Mouse (Mus musculus) cerebellum, adult (tissue): Measurements from ENCODE around the gene Ica1.

ENCODE experiments used
- ATAC-seq: cut with Nextera tagmentation; 2 replicates; pipeline ENCODE4 v1.9.2; 2017; ENCODE audit warnings: mild to moderate bottlenecking, moderate library complexity, mixed read lengths; ENCODE audit not compliant: insufficient number of reproducible peaks, low FRiP score, low TSS enrichment

Ica1 gene

DNA sequence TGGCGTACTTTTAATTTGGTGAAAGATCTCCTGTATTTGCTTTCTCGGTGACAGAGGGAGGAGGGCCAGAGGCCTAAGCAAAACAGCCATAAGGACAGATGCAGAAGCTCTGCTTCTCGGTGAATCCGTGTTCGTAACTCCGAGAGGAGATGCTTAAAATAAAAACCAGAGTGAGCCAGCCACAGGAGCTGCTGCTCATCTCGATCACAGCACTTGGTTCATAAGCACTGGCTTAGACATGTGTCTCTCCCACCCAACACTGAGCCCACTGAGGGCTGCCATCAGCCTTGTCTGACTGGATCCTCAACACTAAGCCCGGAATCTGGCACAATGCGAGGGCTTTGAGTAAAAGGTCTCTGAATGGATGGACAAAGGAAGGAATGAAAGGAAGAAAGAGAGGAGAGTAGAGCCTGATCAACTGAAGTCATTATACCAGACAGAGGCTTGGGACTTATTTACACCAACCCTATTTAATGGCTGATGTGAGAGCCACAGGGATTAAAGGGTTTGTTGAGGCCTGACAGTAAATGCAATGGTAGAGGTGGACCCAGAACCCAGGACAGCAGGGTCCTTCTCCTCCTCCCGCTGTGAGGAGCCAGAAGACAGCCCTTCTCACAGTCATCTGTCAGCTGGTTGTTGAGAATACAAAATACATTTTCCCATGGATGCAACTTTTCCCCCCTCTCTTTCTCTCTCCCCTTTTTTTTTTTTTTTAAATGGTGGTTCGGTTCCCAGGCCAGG lies 85.0 kb downstream of the Ica1 start:
- no peak for ATAC-seq

DNA sequence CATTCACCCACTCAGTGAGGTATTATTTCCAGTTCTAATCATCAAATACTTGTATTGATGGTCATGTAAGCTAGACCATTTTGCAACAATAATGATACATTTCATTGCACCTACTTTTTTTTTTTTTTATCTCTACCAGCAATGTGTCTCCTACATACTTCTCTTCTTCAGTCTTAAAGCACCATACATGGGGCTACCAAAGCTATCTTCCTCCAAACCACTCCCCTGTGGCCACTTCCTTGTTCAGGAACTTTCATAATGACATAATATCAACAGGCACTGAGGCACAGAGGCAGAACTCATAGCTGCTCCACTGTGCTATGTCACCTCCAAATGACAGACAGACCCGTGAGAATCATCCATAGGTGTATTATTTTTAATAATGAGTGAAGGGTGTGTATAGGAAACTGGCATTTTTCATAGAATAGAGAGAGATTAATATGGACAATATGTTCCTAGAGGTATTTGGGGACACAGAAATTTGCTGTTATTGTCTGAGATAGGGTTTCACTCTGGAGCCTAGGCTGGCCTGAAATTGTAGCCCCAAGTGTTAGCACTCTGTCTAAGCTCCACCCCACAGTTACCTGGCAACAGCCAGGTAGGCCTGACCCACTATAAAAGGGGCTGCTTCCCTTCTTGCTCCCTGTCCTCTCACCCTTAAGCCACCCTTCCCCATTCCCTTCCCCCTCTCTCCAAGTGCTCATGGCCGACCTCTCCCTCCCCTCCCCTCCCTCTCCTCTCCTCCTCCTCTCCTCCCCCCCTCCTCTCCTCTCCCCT lies 86.9 kb downstream of the Ica1 start:
- no peak for ATAC-seq

DNA sequence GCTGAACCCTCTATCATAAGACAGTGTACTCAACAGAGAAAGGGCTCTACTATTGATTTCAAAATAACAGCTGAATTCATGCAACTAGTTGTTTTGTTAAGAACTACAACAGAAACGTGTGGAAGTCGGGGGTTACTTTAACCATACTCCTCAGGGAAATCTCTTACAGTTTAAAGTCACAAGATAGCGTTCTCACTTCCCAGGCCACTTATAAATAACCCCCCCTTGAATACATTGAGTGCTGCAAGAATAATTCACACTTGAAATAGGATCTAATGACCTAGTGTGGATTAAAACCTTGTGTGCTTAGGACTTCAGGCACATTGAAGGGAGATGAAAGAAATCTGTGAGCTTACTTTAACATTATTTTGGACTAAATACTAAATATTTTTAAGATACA lies 87.8 kb downstream of the Ica1 start:
- no peak for ATAC-seq

DNA sequence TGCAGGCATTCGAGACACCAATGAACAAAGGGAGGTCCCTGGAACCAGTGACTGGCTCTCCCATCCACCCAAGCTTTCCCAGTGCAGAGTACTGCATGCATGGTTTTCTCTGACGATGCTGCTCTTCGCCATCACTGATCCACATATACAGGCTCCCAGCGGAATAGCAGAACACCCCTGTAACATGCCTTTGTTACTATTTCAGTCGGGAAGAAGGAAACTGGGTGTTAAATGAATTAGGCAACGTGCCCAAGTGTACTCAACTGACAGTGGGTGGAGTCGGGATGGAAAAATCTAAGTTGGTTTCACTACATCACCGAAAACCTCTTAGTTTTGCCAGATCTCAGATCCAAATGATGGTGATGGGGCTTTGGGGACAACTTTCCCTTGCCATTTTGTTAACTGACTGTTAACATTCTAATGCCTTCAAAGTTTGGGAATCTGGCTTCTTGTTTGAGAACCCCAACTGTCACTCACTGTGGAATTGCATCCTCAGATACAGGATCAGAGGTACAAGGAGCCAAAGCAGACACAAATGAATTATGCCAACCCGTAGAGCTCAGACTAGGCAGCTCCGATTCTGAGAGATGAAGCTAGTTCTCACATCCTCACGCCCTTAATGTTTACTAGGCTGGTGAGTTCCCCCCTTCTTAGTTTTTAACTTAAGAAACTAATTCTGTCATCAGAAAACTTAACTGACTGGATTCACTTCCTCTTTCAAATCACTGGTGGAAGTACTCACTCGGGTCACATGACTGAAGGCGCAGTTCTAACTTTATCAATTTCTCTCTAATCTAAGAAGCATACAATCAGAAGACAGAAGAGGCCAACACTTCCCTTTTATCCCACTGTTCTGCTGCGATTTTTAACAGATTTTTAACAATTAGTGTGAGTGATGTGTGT lies 91.4 kb downstream of the Ica1 start:
- no peak for ATAC-seq

DNA sequence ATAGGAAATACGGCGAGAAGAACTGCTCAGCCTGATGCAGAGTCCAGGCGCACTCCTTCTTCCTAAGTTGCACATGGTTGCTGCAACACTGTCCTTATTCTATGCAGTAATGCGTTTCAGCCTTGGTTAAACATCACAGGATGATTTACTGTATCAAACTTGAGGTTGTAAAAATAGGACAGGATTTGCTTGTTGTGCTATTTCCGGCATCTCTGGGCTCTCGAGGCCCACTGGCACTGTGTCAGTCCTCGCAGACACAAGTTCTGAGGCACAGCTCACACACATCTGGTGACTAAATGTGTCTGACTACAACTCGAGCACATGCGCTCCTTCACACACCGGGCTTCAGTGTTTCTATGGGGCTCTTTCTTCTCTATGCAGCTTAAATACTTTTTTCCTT lies 94.9 kb downstream of the Ica1 start:
- no peak for ATAC-seq

DNA sequence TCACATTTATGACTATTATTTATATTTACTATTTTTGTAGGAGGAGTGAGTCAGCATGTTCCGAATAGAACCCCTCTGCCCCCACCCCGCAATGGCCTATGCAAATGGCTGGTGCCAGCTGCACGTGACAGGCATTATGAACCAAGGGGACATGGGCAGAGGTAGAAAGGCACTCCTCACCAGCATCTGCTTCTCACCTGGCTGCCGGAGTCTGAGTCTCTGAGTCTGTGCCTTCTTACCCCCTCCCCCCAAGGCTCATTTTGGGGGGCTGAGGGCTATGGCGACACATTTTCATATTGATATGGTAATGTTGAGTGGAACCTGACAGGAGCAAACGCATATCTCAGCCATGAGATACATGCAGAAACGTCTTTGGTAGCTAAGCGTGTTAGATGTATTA lies 97.4 kb downstream of the Ica1 start:
- ATAC-seq, result no peak

DNA sequence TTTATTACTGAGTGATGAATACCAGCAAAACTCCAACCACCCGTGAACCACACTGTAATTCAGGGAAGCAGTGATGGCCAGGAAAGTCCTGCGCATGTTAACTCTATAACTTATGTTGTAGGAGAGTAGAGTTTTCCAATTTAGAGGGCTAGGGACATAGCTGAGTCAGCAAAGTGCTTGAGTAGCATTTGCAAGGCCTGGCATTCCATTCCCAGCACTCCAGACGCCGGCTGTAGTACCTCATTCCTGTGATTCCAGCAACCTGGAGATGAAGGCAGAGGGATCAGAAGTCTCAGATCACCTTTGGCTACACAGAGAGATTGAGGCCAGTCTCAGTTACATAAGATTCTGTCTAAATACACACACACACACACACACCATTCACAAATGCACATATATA lies 105.3 kb downstream of the Ica1 start:
- ATAC-seq, result no peak

DNA sequence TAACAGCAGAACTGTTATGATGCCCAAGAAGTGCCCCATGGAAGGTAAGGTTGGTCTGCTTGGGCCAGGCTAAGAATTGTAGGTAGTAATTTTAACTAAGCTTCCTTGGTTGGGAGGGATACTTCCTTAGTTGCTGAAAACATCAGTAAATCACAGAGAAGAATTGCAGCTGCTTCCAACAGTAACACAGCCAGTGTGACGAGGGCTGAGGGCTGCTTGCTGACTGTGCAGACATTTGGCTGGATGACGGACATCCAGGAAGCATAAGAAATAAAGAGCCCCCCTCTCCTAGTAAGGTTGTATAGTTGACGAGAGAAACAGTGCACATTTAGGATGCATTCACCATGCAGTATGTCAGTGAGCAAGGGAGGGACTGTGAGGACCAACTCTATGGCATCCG lies 108.9 kb downstream of the Ica1 start:
- no peak for ATAC-seq

DNA sequence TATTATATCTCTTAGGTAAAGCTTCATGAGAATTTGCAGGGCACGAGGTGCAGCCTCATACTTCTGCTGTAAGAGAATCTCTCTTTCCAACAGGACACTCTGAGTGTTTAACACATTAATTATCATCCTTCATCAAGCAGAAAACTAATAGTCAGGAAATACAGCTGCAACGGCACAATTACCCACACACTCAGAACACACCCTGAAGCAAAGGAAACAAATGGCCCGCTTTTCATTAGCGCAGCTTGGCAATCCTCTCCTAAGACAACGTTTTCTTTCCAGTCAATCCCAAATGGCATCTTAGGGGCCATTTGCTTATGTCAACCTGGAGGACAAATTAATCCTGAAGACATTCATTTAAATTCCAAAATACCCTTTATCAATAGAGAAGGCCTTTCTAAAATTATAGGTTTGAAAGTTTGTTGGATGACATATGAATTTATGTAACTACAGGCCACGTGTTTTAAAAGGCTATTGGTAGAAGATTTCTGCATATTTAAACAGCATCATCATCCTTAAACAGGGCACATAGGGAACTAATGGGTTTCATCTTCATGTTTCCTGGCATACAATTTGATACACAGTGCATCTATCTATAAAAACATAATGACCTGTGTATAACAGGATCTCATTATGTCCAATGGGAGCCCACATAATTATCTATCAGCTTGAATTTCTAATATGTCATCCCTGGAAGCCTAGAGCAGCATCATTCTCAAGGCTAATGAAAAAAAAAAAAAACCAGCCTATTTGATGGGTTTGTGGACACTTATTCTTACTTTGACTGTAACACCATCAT lies 110.1 kb downstream of the Ica1 start:
- ATAC-seq, result no peak

DNA sequence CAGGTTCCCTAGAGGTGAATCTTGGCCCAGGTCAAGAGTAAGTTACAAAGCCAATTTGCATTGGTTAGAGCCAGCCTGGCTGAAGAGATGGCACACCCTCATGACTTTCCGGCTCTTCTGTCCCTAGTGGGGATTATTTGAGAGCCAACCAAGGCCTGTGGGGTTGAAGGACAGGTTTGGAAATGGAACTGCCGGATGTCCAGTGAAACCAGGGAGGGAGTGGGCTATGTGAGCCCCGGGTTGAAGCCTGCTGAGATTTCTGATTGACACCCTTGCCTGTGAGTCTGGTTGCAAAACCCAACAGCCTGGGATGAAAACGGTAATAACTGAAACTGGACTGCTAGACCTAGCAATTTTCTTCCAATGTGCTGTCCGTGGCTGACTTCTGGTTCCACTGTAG lies 112.5 kb downstream of the Ica1 start:
- no peak for ATAC-seq

DNA sequence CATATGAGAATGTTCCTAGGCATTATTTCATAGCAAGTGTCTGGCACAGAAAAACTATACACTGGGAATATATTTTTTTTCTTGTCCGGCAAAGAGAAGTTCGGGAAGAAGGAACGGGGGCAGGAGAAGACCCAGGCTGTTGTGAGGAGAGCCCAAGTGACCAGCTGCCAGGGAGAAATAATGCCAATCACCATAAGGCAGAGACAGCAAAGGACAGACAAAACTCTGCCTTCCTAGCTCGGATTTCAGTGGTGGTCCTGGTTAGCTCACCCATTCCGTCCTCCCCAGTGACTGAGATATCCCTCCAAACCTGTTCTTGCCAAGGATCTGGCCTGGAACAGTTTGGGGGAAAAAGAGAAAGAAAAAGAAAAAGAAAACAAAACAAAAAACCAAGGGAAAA lies 113.3 kb downstream of the Ica1 start:
- no peak for ATAC-seq

DNA sequence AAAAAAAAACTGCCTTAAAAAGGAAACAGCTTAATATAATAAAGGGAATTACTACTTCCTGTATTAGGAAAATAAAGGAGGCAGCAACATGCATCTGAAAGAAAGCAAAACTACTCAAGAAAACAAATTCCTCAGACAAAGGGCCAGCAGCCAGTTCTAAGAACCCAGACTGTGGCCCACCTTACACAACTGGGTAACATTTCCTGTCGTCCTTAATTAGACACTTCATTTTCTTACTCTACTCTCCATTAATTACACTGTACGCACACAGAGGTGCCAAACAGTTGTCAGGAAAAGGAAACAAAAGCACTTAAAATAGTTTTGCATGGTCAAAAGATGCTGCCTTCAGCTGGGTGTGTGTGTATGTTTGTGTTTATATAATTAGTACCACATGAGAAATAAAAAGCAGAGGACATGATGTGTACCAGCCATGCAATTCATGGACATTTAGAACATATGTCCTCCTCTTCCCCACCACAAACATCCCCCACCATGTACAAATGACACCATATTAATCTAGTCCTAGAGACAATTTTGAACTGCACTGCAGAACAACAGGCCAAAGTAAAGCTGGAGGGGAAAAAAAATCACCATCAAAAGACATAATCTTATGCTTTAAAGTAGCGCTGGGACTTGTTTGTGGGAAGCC lies 115.1 kb downstream of the Ica1 start:
- no peak for ATAC-seq

DNA sequence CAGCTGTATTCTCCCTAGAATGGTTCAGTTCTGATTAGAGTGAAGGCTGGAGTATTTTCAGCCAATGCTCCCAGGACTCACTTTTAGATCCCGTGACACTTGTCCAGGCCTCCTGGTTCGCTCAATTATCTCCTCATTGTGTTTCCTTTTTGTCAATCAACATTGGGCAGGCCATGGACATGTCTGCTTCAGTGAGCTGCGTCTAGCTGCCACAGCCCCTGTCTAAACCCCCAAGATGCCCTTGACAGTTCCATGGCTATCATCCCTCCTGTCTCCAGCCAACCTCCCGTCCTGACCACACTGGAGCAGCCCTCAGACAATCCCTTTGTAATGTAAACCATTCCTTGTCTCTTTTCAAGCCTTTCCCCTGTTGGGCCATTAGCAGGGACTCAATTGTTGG lies 116.9 kb downstream of the Ica1 start:
- no peak for ATAC-seq

DNA sequence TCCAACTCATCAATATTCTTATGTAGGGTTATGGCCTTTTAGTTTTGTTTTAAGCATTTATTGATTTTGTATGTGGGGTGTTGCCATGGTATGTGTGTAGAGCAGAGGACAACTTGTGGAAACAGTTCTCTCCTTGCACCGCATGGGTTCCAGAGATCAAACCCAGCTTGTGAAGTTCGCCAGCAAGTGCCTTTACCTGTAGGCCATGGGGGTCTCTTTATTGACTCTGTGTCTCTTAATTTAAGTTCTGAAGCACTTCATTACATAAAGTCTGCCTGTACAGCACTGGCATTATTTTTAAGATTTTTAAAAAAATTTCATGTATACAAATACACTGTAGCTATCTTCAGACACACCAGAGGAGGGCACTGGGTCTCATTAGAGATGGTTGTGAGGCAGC lies 118.2 kb downstream of the Ica1 start:
- ATAC-seq, result no peak

DNA sequence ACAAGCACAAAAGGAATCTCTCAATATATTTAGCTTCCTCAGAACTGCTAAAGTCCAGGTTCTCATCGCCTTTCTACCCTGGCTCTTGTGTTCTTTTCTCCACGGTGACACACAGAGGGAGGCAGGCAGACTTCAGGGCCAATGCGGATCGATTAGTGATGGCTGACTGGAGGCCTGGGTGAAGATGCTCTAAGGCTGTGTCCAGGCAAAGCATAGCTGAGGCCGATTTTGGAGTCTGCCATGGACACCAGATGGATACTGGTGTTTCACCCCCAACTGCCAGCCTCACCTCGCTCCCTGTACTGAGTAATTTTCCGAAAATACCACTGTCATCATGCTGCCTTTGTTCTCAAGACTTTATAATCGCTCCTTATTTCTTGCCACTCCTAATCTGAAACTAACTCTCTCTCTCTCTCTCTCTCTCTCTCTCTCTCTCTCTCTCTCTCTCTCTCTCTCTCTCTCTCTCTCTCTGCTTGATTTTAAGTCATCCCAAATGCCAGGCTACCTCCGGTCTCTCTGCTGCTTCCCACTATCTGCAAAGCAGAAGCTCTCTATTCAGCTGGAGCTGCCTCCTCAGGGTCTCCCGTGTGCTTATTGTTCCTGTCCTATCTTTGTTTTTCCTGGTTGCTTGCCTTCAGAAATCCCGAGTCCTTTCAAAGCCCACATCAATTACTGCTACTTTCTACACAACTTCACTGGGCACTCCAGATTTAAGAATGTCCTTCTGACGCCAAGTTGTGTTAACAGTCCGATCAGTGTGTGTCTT lies 118.9 kb downstream of the Ica1 start:
- ATAC-seq, result peak; percentile 94

DNA sequence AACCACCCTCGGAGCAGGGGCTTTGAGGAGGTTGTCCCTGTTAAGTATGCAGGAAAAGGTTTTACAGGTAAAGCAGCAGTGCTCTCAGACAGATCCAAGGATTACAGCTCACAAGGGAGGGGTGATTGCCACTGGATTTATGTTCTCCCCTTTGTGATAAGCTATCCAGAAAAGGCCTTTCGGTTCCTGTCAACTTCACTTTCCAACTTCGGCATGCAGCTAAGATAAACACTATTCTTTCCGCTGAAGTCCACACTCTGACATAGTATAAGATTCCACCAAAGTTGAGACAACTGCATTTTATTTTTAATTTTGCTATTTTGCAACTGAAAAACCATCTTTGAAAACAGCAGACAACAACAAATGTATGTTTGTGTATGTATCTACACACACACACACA lies 119.9 kb downstream of the Ica1 start:
- ATAC-seq, result no peak

DNA sequence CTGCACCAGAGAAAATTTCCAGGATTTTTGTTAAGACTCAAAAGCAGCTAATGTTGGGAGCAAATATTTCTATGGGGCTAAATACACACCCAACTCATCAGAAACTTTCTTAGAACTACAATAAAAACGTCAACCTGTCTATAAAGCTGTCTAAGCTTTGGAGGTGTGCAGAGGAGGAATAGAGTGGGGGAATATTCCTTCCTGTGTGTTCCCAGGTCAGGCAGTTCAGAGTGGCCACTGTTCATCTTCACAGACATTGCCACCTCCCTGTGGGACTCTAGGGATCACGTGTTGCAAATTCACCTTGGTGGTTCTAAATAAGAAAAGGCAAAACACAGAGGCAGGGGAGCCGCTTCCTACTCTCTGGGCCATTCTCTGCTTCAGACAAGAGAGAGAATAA lies 120.8 kb downstream of the Ica1 start:
- no peak for ATAC-seq

DNA sequence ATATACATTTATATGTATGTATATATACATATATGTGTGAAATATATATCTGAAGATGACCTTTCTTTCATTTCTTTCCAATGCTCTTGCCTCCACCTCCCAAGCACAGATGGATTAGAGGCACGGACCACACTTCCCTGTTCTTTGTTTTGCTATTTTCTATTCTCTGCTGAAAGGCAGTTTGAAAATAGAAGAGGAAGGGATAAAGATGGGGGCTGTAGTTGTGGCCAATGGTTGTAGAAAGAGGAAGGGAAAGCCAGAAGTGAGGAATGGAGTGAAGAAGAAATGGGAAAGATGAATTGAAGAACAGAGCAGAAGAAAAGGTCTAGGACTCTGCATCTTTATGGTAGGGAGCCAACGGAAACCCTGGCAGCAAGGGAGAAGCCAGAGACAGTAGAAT lies 122.8 kb downstream of the Ica1 start:
- no peak for ATAC-seq

DNA sequence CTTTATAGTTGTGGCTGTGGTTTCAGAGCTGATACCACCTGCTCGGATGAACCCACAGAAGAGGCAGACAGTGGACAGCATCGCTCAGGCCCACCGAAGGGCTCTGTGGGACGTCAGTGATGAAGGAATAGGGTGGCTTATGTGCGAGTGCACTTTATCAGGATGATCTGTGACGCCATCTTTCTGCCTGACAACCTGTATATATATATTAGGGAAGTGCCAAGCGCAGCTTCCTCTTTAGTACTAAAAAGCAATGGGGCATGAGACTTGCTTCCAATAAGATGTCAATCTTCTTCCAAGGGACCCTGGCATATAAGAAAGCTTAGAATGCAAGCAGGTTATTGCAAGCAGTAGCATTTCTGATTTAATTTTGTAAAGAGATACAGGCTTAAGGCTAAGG lies 127.9 kb downstream of the Ica1 start:
- no peak for ATAC-seq
